Mouse (Mus musculus) forebrain, embryonic 14.5 days (tissue): ENCODE measurements around the gene Fam240a. TPM values are rescaled to one million over a fixed set of nuclear protein-coding genes. Genes with fewer than 3 reads are reported as not detected.

Source experiments
- ATAC-seq: fragments of 200-750 bp; cut with Nextera tagmentation; 2 replicates; pipeline ENCODE4 v1.8.0; 2017; ENCODE audit warnings: mild to moderate bottlenecking, moderate library complexity
- DNase-seq: peaks from one replicate; pipeline ENCODE4 v3.0.0-alpha.2; 2015; ENCODE audit warnings: low spot score
- H3K27ac ChIP-seq: fragments of 300-500 bp; sonication (generic); 2 replicates; pipeline ENCODE4 v1.5.1; 2014; ENCODE audit warnings: low read depth, mild to moderate bottlenecking, control low read depth, low read length, moderate library complexity
- H3K27me3 ChIP-seq: fragments of 300-500 bp; sonication (generic); replicated peaks from 2 replicates; pipeline ENCODE4 v1.6.1; 2014; ENCODE audit warnings: low read length, control low read depth, mixed read lengths; ENCODE audit not compliant: control insufficient read depth, insufficient read depth
- H3K36me3 ChIP-seq: fragments of 300-500 bp; sonication (generic); 2 replicates; pipeline ENCODE4 v1.6.1; 2014; ENCODE audit warnings: low read length, control low read depth; ENCODE audit not compliant: control insufficient read depth, insufficient read depth
- H3K4me1 ChIP-seq: fragments of 300-500 bp; sonication (generic); 2 replicates; pipeline ENCODE4 v1.6.1; 2014; ENCODE audit warnings: antibody characterized with exemption, low read length, control low read depth; ENCODE audit not compliant: control insufficient read depth, insufficient read depth
- H3K4me2 ChIP-seq: fragments of 300-500 bp; sonication (generic); 2 replicates; pipeline ENCODE4 v1.6.1; 2014; ENCODE audit warnings: mild to moderate bottlenecking, control low read depth, low read length
- H3K4me3 ChIP-seq: fragments of 300-500 bp; sonication (generic); 2 replicates; pipeline ENCODE4 v1.5.1; 2014; ENCODE audit warnings: low read depth, low read length, control low read depth
- H3K9ac ChIP-seq: fragments of 300-500 bp; sonication (generic); 2 replicates; pipeline ENCODE4 v1.6.1; 2014; ENCODE audit warnings: mild to moderate bottlenecking, low read length, control low read depth, moderate library complexity
- H3K9me3 ChIP-seq: fragments of 300-500 bp; sonication (generic); replicated peaks from 2 replicates; pipeline ENCODE4 v1.6.1; 2016; ENCODE audit warnings: low read length, control low read depth, mixed read lengths; ENCODE audit not compliant: control insufficient read depth
- WGBS: fragments of 180-500 bp; shearing (Covaris S2); extraction: QIAGEN DNeasy Blood & Tissue Kit; methylation state at CpG from one replicate; pipeline ENCODE4 v1.1.7; 2014; 5-methylcytosine and 5-hydroxymethylcytosine counted together
- polyA plus RNA-seq: library from polyadenylated mRNA; unstranded; fragments of >200 nt; fragmentation: Nextera tagmentation; extraction: Ambion mirVana; gene quantifications from 2 replicates; pipeline ENCODE4 v1.2.1, GENCODE M21; 2014

The Fam240a gene
- polyA plus RNA-seq, 1 experiment from 2014 or later: not detected

GRCm38 (mm10) chr9:110879998-110880561 lies 36.6 kb downstream of the Fam240a start, which contains the start of gene Tmie:
Tmie (minus strand) TSS chr9:110880113.
- ATAC-seq: peak; percentile 23; the same call in 1 of the 2 replicates
- DNase-seq: no peak
- Histone ChIP-seq H3K4me3 (peak within 1 kb of the TSS; percentile 38), H3K4me2 (peak within 1 kb of the TSS; percentile 76), H3K36me3 (no peaks in the 10 kb centered on the region), H3K4me1 (no peaks in the 10 kb centered on the region), H3K27me3 (peaks cover 27% of the 10 kb centered on the region), H3K9ac (peak within 1 kb of the TSS; percentile 41; the same call in 1 of the 2 replicates), H3K9me3 (no peaks in the 10 kb centered on the region), H3K27ac (no peak within 1 kb of the TSS)
- WGBS: under 1% methylated on average over 53 of the region's 57 CpGs

- ATAC-seq: peak; percentile 11; the same call in 1 of the 2 replicates
These were observed 37.3 kb downstream of the Fam240a start, which contains the start of gene Als2cl for GRCm38 (mm10) chr9:110879191-110879920. Als2cl (plus strand) TSS chr9:110879870.

GRCm38 (mm10) chr9:110877888-110878287 lies 38.8 kb downstream of the Fam240a start:
- WGBS: 86% methylated on average over 5 of the region's 5 CpGs
- H3K27ac ChIP-seq: no peak overlapping the region
- no peak overlapping the region for H3K9ac ChIP-seq
- DNase-seq: no peak
- ATAC-seq: no peak
- no peaks in the 10 kb centered on the region for H3K9me3 ChIP-seq
- H3K27me3 ChIP-seq: peaks cover 33% of the 10 kb centered on the region
- H3K4me1 ChIP-seq: peaks cover 12% of the 10 kb centered on the region
- H3K4me3 ChIP-seq: no peak overlapping the region
- no peak overlapping the region for H3K4me2 ChIP-seq
- no peaks in the 10 kb centered on the region for H3K36me3 ChIP-seq

More at GRCm38 (mm10) chr9:110879191-110879920, 37.3 kb downstream of the Fam240a start, which contains the start of gene Als2cl:
- WGBS: 13% methylated on average over 12 of the region's 12 CpGs
- peak within 1 kb of the TSS; percentile 38 for H3K4me3 ChIP-seq
- peaks cover 5% of the 10 kb centered on the region for H3K4me1 ChIP-seq
- H3K4me2 ChIP-seq: peak within 1 kb of the TSS; percentile 76
- no peak within 1 kb of the TSS for H3K27ac ChIP-seq
- no peaks in the 10 kb centered on the region for H3K36me3 ChIP-seq
- no peak for DNase-seq
- H3K9ac ChIP-seq: peak within 1 kb of the TSS; percentile 41; the same call in 1 of the 2 replicates
- H3K27me3 ChIP-seq: peaks cover 27% of the 10 kb centered on the region
- no peaks in the 10 kb centered on the region for H3K9me3 ChIP-seq

GRCm38 (mm10) chr9:110877353-110877752 lies 39.3 kb downstream of the Fam240a start:
- Histone ChIP-seq H3K27ac (no peak overlapping the region), H3K9me3 (no peaks in the 10 kb centered on the region), H3K4me3 (no peak overlapping the region), H3K4me1 (peaks cover 12% of the 10 kb centered on the region), H3K4me2 (no peak overlapping the region), H3K36me3 (no peaks in the 10 kb centered on the region), H3K27me3 (peaks cover 38% of the 10 kb centered on the region), H3K9ac (no peak overlapping the region)
- DNase-seq (no peak), ATAC-seq (no peak)
- WGBS: 100% methylated on average over 1 of the region's 1 CpGs

GRCm38 (mm10) chr9:110875288-110875695 lies 41.4 kb downstream of the Fam240a start:
- Histone ChIP-seq H3K4me3 (no peak overlapping the region), H3K27ac (no peak overlapping the region), H3K9me3 (no peaks in the 10 kb centered on the region), H3K27me3 (peaks cover 31% of the 10 kb centered on the region), H3K4me1 (peaks cover 12% of the 10 kb centered on the region), H3K9ac (no peak overlapping the region), H3K4me2 (no peak overlapping the region), H3K36me3 (no peaks in the 10 kb centered on the region)
- 28% methylated on average over 4 of the region's 6 CpGs for WGBS
- DNase-seq (no peak), ATAC-seq (no peak; the same call in 1 of the 2 replicates)

DNA sequence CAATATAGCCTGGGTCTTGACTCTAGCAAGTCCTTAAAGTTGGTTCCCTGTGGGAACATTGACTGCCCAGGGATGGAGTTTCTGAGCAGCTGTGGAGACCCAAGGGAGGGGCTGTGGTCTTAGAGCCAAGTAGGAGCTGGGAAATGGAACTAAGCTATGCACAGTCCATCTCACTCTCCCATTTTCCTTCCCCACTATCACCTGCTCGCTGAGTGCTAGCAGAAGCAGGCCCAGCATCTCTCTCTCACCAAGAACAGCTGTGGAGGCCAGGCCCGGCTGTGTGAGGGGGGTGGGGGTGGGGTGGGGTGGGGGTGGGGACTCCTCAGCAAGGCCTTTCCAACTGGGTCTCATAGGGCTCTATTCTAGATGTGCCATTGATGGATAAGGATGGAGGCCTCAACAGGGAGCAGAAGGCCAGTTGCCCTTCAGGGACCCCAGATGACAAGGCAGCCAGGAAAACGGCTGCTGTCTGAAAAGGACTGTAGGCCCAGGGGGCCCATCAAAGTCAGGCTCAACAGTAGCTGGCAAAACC lies 41.9 kb downstream of the Fam240a start:
- Histone ChIP-seq H3K27me3 (peaks cover 25% of the 10 kb centered on the region), H3K4me1 (peaks cover 12% of the 10 kb centered on the region), H3K4me2 (peak overlapping the region; percentile 54; the same call in 1 of the 2 replicates), H3K4me3 (no peak overlapping the region), H3K27ac (no peak overlapping the region), H3K36me3 (no peaks in the 10 kb centered on the region), H3K9me3 (no peaks in the 10 kb centered on the region), H3K9ac (no peak overlapping the region)
- ATAC-seq (peak; percentile 30; the same call in 1 of the 2 replicates), DNase-seq (peak; percentile 7)
- WGBS: 11% methylated on average over 3 of the region's 3 CpGs

DNA sequence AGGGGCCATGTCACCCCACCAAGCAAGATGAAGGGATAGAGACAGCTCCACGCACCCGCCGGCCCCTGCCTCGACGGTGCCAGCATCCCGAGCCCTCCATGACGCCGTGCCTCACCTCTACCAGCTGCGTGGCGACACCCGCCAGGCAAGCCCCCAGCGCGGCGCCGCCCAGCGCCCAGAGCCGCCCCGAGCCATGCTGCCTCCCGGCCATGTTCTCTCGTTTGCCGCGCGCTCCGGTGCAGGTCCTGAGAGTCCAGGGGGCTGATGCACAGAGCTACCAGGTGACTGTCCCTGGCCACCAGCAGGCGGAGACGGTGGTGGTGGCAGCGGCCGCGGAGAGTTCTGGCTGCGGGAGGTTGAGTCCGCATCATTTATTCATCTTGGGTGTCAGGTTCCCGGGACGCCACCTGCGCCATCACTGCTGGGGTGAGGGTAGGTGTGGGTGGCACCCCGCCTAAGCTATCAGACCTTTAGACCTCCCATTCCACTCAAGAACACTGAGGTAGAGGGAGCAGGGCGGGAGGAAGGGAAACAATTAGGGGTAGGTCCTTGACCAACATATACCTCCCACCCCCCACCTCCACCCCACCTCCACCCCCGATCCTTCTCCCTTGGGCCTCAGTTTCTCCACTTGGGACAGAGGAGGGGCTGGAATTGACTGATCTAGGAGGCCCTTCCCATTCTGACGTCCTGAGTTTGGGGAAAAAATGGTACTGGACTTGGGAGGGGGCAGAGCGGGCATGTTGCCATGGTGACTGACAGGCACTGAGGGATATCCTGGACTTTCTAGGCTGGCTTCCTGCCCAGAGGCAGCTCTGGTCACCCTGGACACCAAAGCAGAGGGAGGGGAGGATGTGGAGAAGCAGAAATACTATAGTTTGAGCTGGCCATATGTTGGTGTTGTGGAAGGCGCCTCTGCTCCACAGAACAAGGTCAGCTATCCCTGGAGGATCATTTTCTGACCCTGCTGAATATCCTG lies 42.7 kb downstream of the Fam240a start:
- ATAC-seq (peak; percentile 76), DNase-seq (peak; percentile 78)
- peak overlapping the region; percentile 54 for H3K4me2 ChIP-seq
- H3K27me3 ChIP-seq: peaks cover 18% of the 10 kb centered on the region
- H3K36me3 ChIP-seq: no peaks in the 10 kb centered on the region
- no peak overlapping the region for H3K27ac ChIP-seq
- H3K4me1 ChIP-seq: peaks cover 12% of the 10 kb centered on the region
- 8% methylated on average over 40 of the region's 40 CpGs for WGBS
- peak overlapping the region; percentile 23 for H3K4me3 ChIP-seq
- peak overlapping the region; percentile 45 for H3K9ac ChIP-seq
- H3K9me3 ChIP-seq: no peaks in the 10 kb centered on the region

DNA sequence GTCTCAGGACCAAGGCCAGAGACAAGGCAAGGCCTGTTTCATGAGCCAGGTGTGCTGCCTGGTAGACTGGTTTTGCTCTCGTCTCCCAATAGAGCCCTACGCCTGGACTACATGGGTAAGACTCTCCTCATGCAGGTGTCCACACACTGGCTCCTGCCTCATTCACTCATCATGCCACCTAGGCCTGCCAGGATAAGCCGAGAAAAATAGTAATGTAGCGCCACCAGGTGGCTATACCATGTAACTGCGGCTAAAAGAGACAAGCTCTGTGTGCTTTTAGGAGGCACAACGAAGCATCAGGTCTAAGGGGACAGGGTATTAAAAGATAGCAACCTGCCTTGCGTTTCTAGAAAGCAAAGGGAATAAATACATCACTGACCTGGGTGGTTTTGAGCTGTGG lies 45.6 kb downstream of the Fam240a start:
- ATAC-seq: no peak
- H3K27me3 ChIP-seq: 0 out of 2 replicates have a peak, but pooled peaks cover 16% of the 10 kb centered on the region
- no peaks in the 10 kb centered on the region for H3K9me3 ChIP-seq
- H3K36me3 ChIP-seq: no peaks in the 10 kb centered on the region
- H3K27ac ChIP-seq: no peak overlapping the region
- no peak overlapping the region for H3K4me3 ChIP-seq
- WGBS: 19% methylated on average over 7 of the region's 7 CpGs
- H3K4me2 ChIP-seq: no peak overlapping the region
- DNase-seq: peak; percentile 64
- peaks cover 12% of the 10 kb centered on the region for H3K4me1 ChIP-seq
- no peak overlapping the region for H3K9ac ChIP-seq
